8 mouse cellular contexts compared by ENCODE assay signal in genomic region chr7:24531211-24531971, GRCm38 (mm10). TPM values are rescaled to one million over a fixed set of nuclear protein-coding genes. Genes with fewer than 3 reads are reported as not detected.
DNase-seq lines count a peak whose midpoint lies in the region; ATAC-seq lines count a peak whose summit lies in the region.

No protein-coding gene starts in this region.

- peaks cover 31% of the 10 kb centered on the region for H3K36me3 ChIP-seq in limb, embryonic 15.5 days
- H3K36me3 ChIP-seq in midbrain, embryonic 16.5 days (ENCODE audit: control insufficient read depth, insufficient read depth, low read length), result peaks cover 25% of the 10 kb centered on the region

- H3K27me3 ChIP-seq in limb, embryonic 15.5 days, result peaks cover 8% of the 10 kb centered on the region; the same call in 1 of the 2 replicates
- no peaks in the 10 kb centered on the region for H3K27me3 ChIP-seq in midbrain, embryonic 16.5 days (ENCODE audit: control insufficient read depth, insufficient read depth, low read depth, low read length)

- WGBS in limb, embryonic 15.5 days, result 1% methylated on average over 43 of the region's 43 CpGs
- under 1% methylated on average over 43 of the region's 43 CpGs for WGBS in midbrain, embryonic 16.5 days

- no peaks in the 10 kb centered on the region for H3K9me3 ChIP-seq in limb, embryonic 15.5 days
- no peaks in the 10 kb centered on the region for H3K9me3 ChIP-seq in midbrain, embryonic 16.5 days (replicated peaks; ENCODE audit: control insufficient read depth, low read length, poor library complexity, severe bottlenecking)

- peaks cover 42% of the 10 kb centered on the region for H3K4me1 ChIP-seq in limb, embryonic 15.5 days
- peaks cover 33% of the 10 kb centered on the region for H3K4me1 ChIP-seq in midbrain, embryonic 16.5 days (ENCODE audit: control insufficient read depth, insufficient read depth, low read length)

- peak overlapping the region; percentile 59 for H3K4me3 ChIP-seq in limb, embryonic 15.5 days
- H3K4me3 ChIP-seq in midbrain, embryonic 16.5 days (ENCODE audit: low read depth, low read length), result peak overlapping the region; percentile 55

- peak overlapping the region; percentile 91 for H3K4me2 ChIP-seq in limb, embryonic 15.5 days
- H3K4me2 ChIP-seq in midbrain, embryonic 16.5 days (ENCODE audit: low read length), result peak overlapping the region; percentile 91

- DNase-seq in left cerebral cortex, adult 18-20 months (ENCODE audit: low spot score in 2 of 2), result peak; percentile 73 to 77
- DNase-seq in left cerebral cortex, adult 11 months (ENCODE audit: low spot score), result no peak
- peak; percentile 82 for DNase-seq in embryo, embryonic 9.5 days (ENCODE audit: extremely low spot score)
- DNase-seq in kidney, adult 11 months, result peak; percentile 71
- DNase-seq in spleen, postnatal 14 days (ENCODE audit: low spot score in 2 of 2), result peak; percentile 51 to 74

- H3K27ac ChIP-seq in limb, embryonic 15.5 days, result peak overlapping the region; percentile 85
- H3K27ac ChIP-seq in midbrain, embryonic 16.5 days (ENCODE audit: low read length), result peak overlapping the region; percentile 81

- peak overlapping the region; percentile 74 for H3K9ac ChIP-seq in limb, embryonic 15.5 days
- peak overlapping the region; percentile 93 for H3K9ac ChIP-seq in midbrain, embryonic 16.5 days (ENCODE audit: low read depth, low read length)

- ATAC-seq in granulocyte monocyte progenitor cell, adult 5-6 weeks (replicated peaks; ENCODE audit: poor library complexity, severe bottlenecking), result peak; percentile 58
- peak; percentile 63; the same call in 1 of the 2 replicates for ATAC-seq in limb, embryonic 15.5 days (ENCODE audit: insufficient number of reproducible peaks, low FRiP score, low TSS enrichment, low read depth)
- ATAC-seq in midbrain, embryonic 16.5 days, result peak; percentile 41

RNA-seq across cellular contexts. Expression of gene Irgq, which starts 0.9 kb away (rescaled TPM):
- 10 to 100 TPM; 71.2 to 78.6 TPM for total RNA-seq in left cerebral cortex, adult 18-20 months (2021)
- 5.1 and 5.9 TPM in 2 replicates for total RNA-seq in granulocyte monocyte progenitor cell, adult 5-6 weeks (2014; fragmentation: Nextera tagmentation)
- total RNA-seq in granulocyte monocyte progenitor cell, adult 5-6 weeks (2017), result 3.3 and 4.2 TPM in 2 replicates
- polyA plus RNA-seq in limb, embryonic 15.5 days (2015; fragmentation: Nextera tagmentation; extraction: Ambion mirVana), result 8.2 and 8.3 TPM in 2 replicates
- polyA plus RNA-seq in midbrain, embryonic 16.5 days (2015; fragmentation: Nextera tagmentation; extraction: Ambion mirVana), result 26.3 and 26.9 TPM in 2 replicates

RNA-seq across cellular contexts. Expression of gene Pinlyp, which starts 14.5 kb away (rescaled TPM):
- not detected for total RNA-seq in left cerebral cortex, adult 18-20 months (2021)
- total RNA-seq in granulocyte monocyte progenitor cell, adult 5-6 weeks (2014; fragmentation: Nextera tagmentation), result not detected in 2 replicates
- not detected in 2 replicates for total RNA-seq in granulocyte monocyte progenitor cell, adult 5-6 weeks (2017)
- 5.1 and 7.8 TPM in 2 replicates for polyA plus RNA-seq in limb, embryonic 15.5 days (2015; fragmentation: Nextera tagmentation; extraction: Ambion mirVana)
- polyA plus RNA-seq in midbrain, embryonic 16.5 days (2015; fragmentation: Nextera tagmentation; extraction: Ambion mirVana), result not detected in 2 replicates

RNA-seq across cellular contexts. Expression of gene Xrcc1, which starts 14.7 kb away (rescaled TPM):
- total RNA-seq in left cerebral cortex, adult 18-20 months (2021), result 10 to 100 TPM; 36.4 to 40.1 TPM
- 72.6 and 80.6 TPM in 2 replicates for total RNA-seq in granulocyte monocyte progenitor cell, adult 5-6 weeks (2014; fragmentation: Nextera tagmentation)
- total RNA-seq in granulocyte monocyte progenitor cell, adult 5-6 weeks (2017), result 38.6 and 40.9 TPM in 2 replicates
- 110 and 125 TPM in 2 replicates for polyA plus RNA-seq in limb, embryonic 15.5 days (2015; fragmentation: Nextera tagmentation; extraction: Ambion mirVana)
- polyA plus RNA-seq in midbrain, embryonic 16.5 days (2015; fragmentation: Nextera tagmentation; extraction: Ambion mirVana), result 66.1 and 66.9 TPM in 2 replicates

RNA-seq across cellular contexts. Expression of gene AC161166.1, which starts 19.1 kb away (rescaled TPM):
- total RNA-seq in left cerebral cortex, adult 18-20 months (2021), result not detected
- total RNA-seq in granulocyte monocyte progenitor cell, adult 5-6 weeks (2014; fragmentation: Nextera tagmentation), result not detected in 2 replicates
- total RNA-seq in granulocyte monocyte progenitor cell, adult 5-6 weeks (2017), result not detected in 2 replicates
- 0.32 TPM in 2 replicates for polyA plus RNA-seq in limb, embryonic 15.5 days (2015; fragmentation: Nextera tagmentation; extraction: Ambion mirVana)
- 1.6 and 1.7 TPM in 2 replicates for polyA plus RNA-seq in midbrain, embryonic 16.5 days (2015; fragmentation: Nextera tagmentation; extraction: Ambion mirVana)

RNA-seq across cellular contexts. Expression of gene Zfp428, which starts 24.6 kb away (rescaled TPM):
- total RNA-seq in left cerebral cortex, adult 18-20 months (2021), result 10 to 100 TPM; 47.7 to 49.3 TPM
- total RNA-seq in granulocyte monocyte progenitor cell, adult 5-6 weeks (2014; fragmentation: Nextera tagmentation), result 1.5 and 4.0 TPM in 2 replicates
- 2.2 and 2.7 TPM in 2 replicates for total RNA-seq in granulocyte monocyte progenitor cell, adult 5-6 weeks (2017)
- 40.8 and 44.3 TPM in 2 replicates for polyA plus RNA-seq in limb, embryonic 15.5 days (2015; fragmentation: Nextera tagmentation; extraction: Ambion mirVana)
- polyA plus RNA-seq in midbrain, embryonic 16.5 days (2015; fragmentation: Nextera tagmentation; extraction: Ambion mirVana), result 298 and 327 TPM in 2 replicates

Comparison
In these comparisons a context has a peak if more than half of its experiments do, and no peak if none do; other contexts are left out.
1. RNA of gene Irgq, which starts 0.9 kb away (total RNA-seq): 71.2 to 78.6 TPM in left cerebral cortex, adult 18-20 months; 3.3 to 5.9 TPM in granulocyte monocyte progenitor cell, adult 5-6 weeks; every median in the first group is over 10 times any median in the second.
2. Peak in every context shown above with its lines, with median percentiles within 50 percentile points of each other: ATAC-seq.